Mouse (Mus musculus): ENCODE results near the gene Igfals.

The Igfals gene

GRCm38 (mm10) chr17:24894061-24894994, 28.5 kb downstream of the Igfals start:
- no peak for DNase-seq (ENCODE audit: low read depth, low spot score)

GRCm38 (mm10) chr17:24894995-24895547, 29.3 kb downstream of the Igfals start, which contains the start of the genes Eme2 and Mrps34:
Gene Eme2 (minus strand): TSS chr17:24895087.
Gene Mrps34 (plus strand): TSS chr17:24895116.
- peak; percentile 78 for DNase-seq (ENCODE audit: low read depth, low spot score)

- no peak for DNase-seq (ENCODE audit: low read depth, low spot score)
Observed at GRCm38 (mm10) chr17:24895571-24896240, 29.9 kb downstream of the Igfals start.

GRCm38 (mm10) chr17:24896241-24896992, 30.6 kb downstream of the Igfals start, which contains the start of gene Nme3:
Gene Nme3 (plus strand): TSS chr17:24896500.
- no peak for DNase-seq (ENCODE audit: low read depth, low spot score)

- no peak for DNase-seq (ENCODE audit: low read depth, low spot score)
Observed at GRCm38 (mm10) chr17:24896993-24897269, 31.1 kb downstream of the Igfals start.

GRCm38 (mm10) chr17:24897600-24897999, 31.8 kb downstream of the Igfals start:
- DNase-seq (ENCODE audit: low read depth, low spot score) = no peak

- no peak for DNase-seq (ENCODE audit: low read depth, low spot score)
Observed at GRCm38 (mm10) chr17:24898041-24898854, 32.5 kb downstream of the Igfals start.

GRCm38 (mm10) chr17:24899153-24899552, 33.4 kb downstream of the Igfals start:
- no peak for DNase-seq (ENCODE audit: low read depth, low spot score)

GRCm38 (mm10) chr17:24900014-24900413, 34.2 kb downstream of the Igfals start:
- DNase-seq (ENCODE audit: low read depth, low spot score) = no peak

- DNase-seq (ENCODE audit: low read depth, low spot score) = no peak
Observed at GRCm38 (mm10) chr17:24902124-24902523, 36.3 kb downstream of the Igfals start.

GRCm38 (mm10) chr17:24902671-24903474, 37.1 kb downstream of the Igfals start:
- DNase-seq (ENCODE audit: low read depth, low spot score) = no peak

- DNase-seq (ENCODE audit: low read depth, low spot score) = no peak
Observed at GRCm38 (mm10) chr17:24903767-24904166, 38.0 kb downstream of the Igfals start.

- DNase-seq (ENCODE audit: low read depth, low spot score) = no peak
Observed at GRCm38 (mm10) chr17:24907591-24907990, 41.8 kb downstream of the Igfals start.

GRCm38 (mm10) chr17:24913984-24914383, 48.2 kb downstream of the Igfals start:
- no peak for DNase-seq (ENCODE audit: low read depth, low spot score)

GRCm38 (mm10) chr17:24923246-24923645, 57.4 kb downstream of the Igfals start:
- no peak for DNase-seq (ENCODE audit: low read depth, low spot score)

GRCm38 (mm10) chr17:24929506-24929905, 63.7 kb downstream of the Igfals start:
- no peak for DNase-seq (ENCODE audit: low read depth, low spot score)

All from skeletal muscle tissue, adult 2 months (tissue).